Mouse (Mus musculus): ENCODE measurements at regions not wholly inside any gene's neighbourhood (a gene's known extent, or its start where the extent isn't known, plus 50 kb on each side); places are given as distances from the start of the nearest gene placed in this dataset.

DNA sequence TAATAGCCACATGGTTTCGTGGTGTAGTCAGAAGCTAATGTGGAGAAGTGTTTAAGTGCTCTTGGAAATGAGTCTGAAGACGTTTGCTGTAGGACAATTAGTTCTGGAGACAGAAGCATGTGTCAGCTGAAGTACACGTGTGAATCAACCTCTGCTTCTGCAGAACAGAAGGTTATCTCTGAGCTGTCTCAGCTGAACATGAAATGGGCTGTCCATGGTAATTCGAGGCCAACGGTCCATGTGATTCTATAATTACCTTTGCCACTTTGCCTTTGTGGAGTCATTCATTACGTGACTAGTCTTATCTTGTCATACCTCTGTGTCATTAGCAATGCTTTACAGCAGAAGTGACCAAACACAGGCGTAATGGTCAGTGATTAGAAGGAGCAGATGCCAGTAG lies 295.6 kb upstream of the Veph1 start:
- intact Hi-C loops (cut with DNase I) = no loop called here
- DNase-seq = no peak

DNA sequence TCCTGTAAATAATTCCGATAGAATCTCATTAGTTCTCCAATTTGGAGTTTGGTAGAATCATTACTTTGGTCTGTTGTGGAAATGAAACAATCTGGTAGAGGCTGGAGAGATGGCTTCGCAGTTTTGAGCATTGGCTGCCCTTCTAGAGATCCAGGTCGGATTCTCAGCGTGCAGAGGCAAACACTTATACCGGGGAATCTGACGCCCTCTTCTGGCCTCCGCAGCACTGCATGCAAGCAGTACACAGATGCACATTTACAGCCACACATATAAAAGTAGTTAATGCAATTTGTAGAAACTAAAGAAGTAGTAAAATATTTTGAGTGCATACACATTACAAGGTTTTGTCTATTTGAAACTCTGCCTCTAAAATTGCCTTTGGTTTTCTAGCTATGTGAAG lies 294.1 kb upstream of the Veph1 start:
- intact Hi-C loops (cut with DNase I) = no loop called here

DNA sequence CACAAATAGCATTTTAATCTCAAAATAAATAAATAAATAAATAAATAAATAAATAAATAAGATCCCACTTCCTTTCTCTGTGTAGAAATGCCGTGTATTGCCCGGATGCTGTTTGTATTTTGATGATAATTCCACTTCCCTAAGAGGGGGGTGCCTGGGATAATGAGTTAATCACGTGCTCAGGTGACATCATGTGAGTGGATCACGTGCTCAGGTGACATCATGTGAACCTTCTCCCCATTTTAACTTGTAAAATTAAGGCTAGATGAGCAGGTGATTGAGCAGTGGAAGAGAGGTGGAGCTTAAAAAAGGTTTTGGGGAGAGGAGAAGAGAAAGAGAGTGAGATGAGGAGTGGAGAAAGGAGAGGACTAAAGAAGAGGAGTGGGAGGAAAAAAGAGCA lies 292.8 kb upstream of the Veph1 start:
- no peak for DNase-seq
- intact Hi-C loops (cut with DNase I) = no loop called here

More for the DNA sequence above, 294.1 kb upstream of the Veph1 start:
- no peak for DNase-seq

DNA sequence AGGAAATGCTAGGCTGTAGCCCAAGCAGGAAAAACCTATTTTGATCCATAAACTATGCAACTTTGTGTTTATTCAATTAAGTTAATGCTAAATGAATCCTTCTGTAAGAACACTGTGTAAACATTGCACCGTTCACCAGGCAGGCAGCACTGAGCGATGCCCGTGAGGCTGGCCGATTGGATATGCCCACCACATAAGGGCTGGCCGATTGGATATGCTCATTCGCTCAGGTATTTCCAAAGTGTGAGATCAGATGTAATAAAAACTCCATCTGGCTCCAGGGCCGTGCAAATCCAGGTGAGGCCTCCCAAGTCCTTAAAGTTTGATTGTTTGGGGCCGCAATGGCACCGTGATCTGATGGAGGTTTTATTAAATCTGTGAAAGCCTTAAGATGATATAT lies 288.2 kb upstream of the Veph1 start:
- no peak for DNase-seq
- intact Hi-C loops (cut with DNase I) = no loop called here

DNA sequence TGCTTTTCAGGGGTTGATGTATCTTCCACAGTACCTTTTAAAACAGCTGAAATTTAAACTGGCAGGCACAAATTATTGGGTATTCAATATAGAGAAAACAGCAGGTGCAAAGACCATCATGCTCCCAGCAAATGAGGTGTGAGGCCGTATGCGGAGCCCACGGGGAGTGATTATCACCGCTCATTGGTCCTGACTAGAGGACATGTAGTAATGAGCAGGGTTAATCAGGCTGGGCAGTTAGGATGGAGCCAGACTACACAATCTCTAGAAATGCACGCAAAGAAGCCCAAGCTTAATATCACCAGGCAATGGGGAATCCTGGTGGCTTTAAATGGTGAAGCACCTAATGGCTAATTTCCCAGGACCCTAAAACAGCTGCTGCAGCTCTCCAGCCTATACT lies 287.5 kb upstream of the Veph1 start:
- intact Hi-C loops (cut with DNase I) = no loop called here
- DNase-seq = no peak

DNA sequence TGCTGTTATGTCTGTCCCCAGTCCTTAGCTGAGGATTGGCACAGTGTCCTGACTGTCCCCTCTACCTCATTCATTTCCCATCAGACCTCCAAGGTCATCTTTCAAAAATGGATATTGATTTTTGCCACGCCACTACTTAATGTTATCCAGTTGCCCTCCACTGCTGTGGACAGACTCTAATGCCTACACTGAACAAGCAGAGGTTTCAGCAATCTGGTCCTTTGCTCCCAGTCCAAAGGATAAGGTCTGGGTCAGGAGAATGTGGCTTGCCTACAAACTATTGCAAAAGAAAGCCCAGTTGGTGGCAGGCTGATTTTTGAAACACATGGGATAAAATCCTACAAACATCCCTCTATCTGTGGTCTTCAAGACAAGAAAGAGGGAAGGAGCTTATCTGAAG lies 280.0 kb upstream of the Veph1 start:
- intact Hi-C loops (cut with DNase I) = no loop called here
- DNase-seq = no peak

DNA sequence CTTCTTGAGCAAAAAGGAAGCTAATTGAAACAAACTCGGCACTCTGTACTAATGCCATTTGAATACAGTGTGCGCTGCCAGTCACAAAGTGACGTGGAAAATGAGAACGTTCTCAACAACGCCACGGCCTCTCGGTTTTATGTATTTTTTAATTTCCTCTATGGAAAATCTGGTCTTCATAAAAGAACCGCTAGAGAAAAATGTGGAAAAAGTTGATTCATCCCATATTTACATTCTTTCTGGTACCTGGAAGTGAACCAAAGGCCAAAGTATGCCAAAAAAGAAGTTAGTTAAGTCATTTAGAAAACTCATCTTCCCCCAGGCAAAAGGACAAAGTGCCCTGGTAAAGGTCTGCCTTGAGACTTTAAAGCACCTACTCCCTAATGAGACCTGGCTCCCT lies 277.7 kb upstream of the Veph1 start:
- no peak for DNase-seq
- intact Hi-C loops (cut with DNase I) = no loop called here

DNA sequence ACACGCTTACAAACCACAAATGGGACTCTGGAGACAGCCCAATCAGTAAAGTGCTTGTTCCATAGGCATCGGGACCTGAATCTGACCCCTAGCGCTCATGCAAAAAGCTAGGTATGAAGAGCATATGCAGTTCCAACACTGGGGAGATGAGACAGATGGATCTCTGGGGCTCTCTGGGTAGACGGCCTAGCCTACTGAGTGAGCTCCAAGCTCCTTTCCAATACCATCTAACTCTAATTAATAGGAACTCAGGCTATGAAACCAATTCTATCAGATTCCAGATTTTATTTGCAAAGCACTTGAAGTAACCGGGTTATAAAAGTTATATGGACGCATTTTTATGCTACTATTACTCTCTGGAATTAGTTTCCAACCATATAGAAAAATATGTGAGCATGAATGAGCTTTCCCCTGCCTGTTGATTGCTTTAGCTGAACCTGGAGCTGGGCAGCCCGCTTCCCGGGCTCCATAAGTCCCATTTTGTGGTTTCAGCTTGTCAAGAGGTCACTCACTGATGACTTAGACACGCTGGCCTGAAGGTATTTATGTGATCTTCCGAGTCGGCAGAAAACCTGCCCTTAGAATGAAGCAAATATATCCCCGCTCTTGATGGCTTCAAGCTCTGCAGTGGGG lies 276.4 kb upstream of the Veph1 start:
- intact Hi-C loops (cut with DNase I) = no loop called here
- no peak for DNase-seq

DNA sequence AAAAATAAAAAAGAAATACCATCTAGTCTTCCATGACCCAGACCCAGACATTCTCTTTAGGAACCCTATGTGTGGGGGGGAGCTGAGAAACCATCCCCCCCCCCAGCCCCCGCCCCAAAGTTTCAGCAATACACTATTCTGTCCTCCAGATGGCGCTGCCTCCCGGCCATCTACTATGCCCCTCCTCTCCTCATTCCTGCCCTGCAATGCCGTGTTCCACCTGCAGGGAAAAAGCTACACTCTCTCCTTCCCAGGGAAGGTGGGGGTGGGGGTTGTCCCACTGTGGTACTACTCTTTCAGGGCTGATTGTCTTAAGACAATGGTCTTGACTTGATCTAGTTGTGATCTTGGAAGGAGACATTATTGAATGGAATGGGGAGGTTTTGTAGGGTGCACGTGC lies 273.7 kb upstream of the Veph1 start:
- intact Hi-C loops (cut with DNase I) = no loop called here
- peak; percentile 3 for DNase-seq

DNA sequence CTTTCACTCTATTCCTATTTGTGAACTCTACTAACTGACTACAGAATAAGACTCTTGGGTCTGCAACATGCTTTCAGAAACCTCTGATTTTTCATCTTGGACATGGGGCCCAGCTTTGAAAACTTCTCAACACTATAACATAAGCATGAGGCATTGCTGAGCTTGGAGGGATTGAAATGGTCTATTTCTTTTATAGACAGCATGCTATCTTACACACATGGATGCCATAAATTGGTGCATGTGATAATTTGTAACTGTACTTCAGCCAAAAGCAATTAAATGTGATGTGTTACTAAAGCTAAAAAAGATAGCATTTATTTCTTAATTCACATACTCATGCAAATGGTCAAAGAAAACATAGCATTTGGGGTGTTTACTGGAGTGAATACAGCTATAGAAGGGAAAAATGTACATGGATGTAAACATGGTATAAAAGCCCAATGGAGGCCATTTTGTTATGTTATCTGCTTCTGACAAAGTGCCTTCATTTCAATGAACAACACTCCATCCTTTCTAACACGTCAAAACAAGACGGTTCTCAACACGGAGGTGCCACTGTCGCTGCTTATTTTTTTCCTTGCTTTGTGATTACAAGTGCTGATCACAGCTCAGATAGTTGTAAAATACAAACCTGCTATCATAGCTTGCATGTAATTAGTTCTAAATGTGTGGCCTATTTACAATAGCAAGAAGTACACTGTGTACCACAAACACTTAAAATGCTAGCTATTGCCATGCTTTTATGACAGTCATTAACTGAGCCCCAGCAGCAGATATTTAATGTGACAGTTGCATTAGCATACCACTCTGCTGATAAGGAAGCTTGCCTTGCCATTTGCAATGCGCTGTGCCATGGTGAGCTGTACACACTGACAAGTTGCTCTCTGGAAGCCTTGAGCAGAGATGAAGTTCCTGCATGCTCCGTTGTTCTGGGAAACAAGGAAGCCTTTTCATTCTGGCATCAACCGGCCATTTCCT lies 267.9 kb upstream of the Veph1 start:
- intact Hi-C loops (cut with DNase I) = no loop called here
- DNase-seq = no peak

DNA sequence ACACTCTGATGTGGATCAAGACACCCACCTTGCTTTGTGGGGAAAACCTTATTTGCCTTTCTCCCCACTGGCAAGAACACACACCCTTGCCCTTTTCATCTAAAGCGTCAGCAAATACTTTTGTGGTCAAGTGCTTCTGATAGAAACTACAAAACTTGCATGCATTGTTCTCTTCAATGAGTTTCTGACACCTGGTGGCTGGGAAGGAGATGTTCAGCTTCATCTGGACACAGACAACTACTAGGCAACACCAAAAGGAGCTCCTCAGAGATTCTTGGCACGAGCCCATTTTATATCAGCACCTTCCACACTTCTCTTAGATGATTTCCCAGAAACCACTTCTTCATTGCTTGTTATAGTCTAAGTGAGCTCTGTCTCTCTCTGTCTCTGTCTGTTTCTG lies 266.7 kb upstream of the Veph1 start:
- intact Hi-C loops (cut with DNase I) = no loop called here
- no peak for DNase-seq

DNA sequence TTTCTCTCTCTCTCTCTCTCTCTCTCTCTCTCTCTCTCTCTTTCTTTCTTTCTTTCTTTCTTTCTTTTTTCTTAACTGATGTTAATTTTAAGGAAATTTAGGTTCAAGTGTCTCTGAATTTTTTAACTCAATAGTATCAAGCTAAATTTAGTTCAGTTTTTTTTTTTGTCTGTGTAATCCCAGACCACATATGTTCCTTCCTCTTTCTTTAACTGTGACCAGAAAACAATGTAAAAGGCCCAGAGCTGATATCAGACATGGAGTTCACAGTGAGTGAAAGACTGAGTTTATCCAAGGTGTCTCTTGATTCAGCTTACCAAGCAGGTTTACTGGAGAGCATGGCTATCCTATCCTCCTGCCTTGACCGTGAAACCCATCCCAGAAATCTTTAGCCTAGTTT lies 258.9 kb upstream of the Veph1 start:
- intact Hi-C loops (cut with DNase I) = no loop called here
- DNase-seq = no peak

DNA sequence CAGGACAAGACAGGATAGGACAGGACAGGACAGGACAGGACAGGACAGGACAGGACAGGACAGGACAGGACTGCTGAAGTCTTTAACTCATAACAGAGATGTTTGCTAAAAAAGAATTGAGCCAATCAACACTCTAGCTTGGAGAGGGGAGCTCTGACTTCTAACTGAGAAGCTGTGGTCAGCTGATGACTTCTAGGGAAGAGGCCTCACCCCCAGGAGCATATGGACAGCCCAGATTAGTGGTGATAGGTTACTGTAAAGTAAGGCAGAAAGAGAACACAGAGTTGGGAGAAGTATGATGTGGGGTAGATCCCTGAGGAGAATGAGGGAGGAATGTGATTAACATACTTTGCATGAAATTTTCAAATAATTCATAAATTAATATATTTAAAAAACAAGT lies 254.3 kb upstream of the Veph1 start:
- DNase-seq = no peak

DNA sequence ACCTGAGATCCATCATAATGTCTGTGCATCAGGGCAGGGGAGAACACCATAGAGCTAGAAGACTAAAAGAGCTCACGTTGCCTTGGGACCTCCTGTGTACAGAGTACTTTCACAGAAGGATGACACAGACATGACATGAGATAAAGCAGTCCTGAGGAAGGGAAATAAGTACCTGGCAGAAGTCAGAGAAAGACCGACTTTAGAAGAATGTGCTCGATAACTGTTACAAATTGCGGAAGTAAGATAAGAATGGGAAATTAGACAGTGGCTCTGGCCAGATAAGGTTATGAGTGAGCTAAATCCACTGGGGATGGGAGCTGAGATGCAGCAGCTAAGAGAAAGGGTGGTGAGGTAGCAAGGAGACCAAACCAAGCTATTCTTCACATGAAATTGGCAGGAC lies 249.9 kb upstream of the Veph1 start:
- intact Hi-C loops (cut with DNase I) = no loop called here
- no peak for DNase-seq

More for the DNA sequence above, 254.3 kb upstream of the Veph1 start:
- intact Hi-C loops (cut with DNase I) = no loop called here

DNA sequence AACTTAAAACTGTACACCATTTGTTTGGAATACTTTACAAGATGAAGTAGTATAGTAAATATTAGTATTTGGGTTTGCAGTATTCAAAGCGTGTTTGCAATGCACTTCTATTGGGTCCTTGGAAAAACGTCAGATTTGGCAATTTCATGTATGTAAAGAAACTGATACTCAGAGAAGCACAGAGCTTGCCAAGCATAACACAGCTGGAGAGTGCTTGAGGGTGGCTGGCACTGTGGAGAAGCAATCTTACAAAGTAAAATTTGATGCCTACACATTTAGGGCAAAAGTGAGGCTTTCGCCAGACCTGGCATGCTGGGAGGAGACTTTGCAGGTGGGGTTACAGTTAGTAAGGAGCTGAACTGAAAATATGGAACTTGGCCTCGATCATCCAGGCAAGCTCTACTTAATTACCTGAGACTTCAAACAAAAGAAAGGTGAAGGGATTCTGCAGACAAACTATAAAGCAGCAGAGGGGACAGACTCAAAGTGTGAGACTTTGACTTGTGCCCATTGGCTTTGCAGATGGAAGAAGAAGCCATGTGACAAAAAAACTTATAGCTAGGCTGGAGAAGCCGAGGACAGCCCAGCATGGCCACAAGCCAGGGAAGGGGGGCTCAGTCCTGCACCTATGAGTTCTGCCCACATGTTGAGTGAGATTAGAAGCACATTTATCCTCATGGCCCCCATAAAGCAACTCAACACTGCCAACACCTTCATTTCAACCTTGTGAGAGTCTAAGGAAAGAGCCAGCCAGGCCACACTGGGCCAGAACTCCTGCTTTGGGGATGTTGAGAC lies 247.7 kb upstream of the Veph1 start:
- intact Hi-C loops (cut with DNase I) = no loop called here
- no peak for DNase-seq

DNA sequence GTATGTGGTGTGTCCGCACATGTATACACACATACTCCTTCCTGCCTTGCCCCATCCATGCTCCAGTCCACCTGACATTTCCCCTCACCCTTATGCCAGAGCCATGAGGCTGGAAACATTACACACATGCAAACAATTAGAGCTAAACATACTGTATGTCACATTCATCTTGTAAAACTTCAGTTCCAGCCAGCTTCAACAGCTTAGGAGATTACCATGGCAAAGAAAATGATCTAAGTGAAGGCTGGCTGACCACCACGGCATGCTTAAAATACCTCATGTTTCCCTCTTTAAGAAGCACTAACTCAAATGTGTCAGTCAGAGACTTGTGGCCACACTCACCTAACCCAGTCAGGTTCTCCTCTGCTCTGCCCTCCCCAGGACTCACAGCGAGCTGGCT lies 246.2 kb upstream of the Veph1 start:
- DNase-seq = no peak
- intact Hi-C loops (cut with DNase I) = no loop called here

DNA sequence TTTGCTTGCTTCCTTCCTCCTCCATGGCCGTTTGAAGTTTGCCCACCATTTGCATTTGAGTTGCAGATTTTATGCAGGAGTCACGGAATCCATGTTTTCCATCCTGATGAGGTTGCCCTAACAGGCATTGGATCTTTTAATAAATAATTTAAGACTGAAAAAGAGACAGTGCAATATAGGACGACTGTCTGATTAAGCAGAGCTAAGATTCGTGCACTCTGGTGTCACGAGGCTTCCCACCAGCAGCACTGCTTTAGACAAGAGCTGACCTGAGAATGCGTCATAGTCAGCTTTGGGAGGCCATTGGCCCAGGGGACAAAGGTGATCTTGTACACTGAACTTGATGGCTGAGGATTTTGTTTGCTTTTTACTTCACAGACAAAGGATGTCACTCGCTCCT lies 241.3 kb upstream of the Veph1 start:
- no peak for DNase-seq
- intact Hi-C loops (cut with DNase I) = no loop called here

DNA sequence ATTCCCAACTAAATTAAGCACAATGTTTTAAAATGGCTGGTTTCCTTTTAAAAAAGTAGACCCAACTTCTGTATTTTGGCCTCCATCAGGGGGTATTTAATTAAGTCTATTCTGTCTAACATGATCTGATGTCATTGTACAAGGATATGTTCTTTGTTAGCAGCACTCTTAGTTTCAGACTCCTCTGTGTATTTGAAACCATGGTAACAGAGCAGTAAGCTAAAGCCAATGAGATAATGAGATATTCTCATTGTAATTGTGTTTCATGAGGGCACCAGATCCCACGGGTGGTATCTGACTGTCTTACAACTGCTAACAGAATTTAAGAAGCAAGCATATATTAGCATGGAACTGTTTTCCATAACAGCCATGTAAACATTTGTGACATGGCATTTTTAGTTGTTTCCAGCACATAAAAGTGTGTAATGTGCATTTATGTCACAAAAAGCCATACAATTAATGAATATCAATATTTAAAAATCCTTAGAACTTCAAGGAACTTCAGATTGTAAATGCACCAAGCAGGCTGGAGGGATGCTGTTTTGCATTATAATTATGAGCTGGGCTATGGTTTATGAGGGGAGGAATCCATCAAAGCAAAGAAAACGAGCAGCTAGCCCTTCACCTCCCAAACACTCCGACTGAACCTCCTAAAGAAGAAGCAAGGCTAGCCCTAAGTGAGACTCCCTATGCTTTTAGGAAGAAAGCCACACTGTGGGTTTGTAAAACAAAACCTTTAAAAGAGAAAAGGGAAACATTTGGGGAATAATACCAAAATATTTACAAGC lies 240.7 kb upstream of the Veph1 start:
- intact Hi-C loops (cut with DNase I) = no loop called here
- DNase-seq = no peak

DNA sequence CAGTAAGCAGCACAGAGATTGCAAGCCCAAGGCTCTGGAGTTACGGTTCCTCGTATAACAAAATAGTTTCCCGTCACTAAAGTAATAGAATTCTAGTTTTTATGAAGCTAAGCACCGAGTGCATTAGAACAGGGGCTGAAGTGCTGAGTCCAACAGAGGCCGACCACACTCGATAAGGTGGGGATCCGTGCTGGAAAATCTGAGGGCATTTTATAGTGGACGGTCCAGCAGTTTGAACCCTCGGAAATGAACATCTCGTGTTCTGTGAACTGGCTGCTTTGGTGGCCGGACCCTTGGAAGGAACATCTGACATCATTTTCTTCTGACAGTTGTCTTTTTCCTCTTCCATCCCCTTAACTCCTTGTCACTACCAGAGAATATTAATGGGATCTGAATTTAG lies 240.0 kb upstream of the Veph1 start:
- no peak for DNase-seq
- intact Hi-C loops (cut with DNase I) = no loop called here

DNA sequence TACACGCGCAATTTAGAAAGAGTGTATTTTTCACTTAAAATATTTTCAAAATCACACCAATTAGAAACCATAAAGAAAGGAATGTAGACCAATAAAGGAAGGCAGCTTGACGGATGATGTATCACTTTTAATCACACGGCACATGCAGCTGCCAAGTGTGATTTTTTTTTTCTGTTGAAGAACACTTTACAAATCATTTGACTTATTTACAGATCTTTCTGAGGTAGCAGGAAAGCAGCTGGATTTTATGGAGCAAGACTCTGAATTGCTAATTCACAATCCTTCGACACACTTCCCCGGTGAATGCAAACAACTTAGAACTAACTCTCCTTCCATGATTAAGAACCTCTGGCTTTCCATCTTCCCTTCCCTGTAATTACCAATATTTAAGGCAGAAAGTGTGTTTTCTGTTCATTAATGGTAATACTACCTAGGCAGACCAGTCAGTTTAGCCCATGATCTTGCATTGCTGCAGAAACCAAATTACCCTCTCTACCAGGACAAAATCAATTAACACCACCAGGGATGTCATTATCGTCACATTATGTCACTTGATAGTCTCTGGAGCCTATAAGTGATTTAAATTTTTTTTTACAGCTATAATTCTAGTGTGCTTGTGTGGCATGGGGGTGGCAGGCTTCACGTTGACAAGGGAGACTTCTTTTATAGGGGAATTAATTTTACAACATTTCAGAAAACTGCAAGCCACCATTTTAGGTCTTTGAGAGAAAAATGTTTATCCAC lies 239.3 kb upstream of the Veph1 start:
- intact Hi-C loops (cut with DNase I) = no loop called here
- DNase-seq = no peak
